Mouse (Mus musculus): ENCODE measurements around the gene 1700024P04Rik. TPM values are rescaled to one million over a fixed set of nuclear protein-coding genes. Genes with fewer than 3 reads are reported as not detected.

The 1700024P04Rik gene
- not detected for total RNA-seq (2023)

GRCm38 (mm10) chr13:98984465-98984864 lies at the start of gene 1700024P04Rik:
Gene 1700024P04Rik (minus strand): TSS chr13:98984565.

Other genes with a start within 250 kb of the 1700024P04Rik start
- 46.4 TPM for gene Fcho2, start 169.1 kb downstream of the 1700024P04Rik start, total RNA-seq (2023)
- 84.2 TPM for gene Tnpo1, start 58.2 kb downstream of the 1700024P04Rik start, total RNA-seq (2023)
- gene Zfp366, start 200.3 kb upstream of the 1700024P04Rik start, total RNA-seq (2023) = 1.3 TPM